Mouse (Mus musculus) spleen, adult 2 months (tissue): Measurements from ENCODE around the gene Cox4i2.

Experiments used
- CTCF ChIP-seq: fragments of 200-500 bp; IDR thresholded peaks from 2 replicates; pipeline ENCODE4 v1.5.1; 2011; ENCODE audit warnings: mild to moderate bottlenecking, inconsistent platforms; ENCODE audit not compliant: insufficient read depth, insufficient read length, insufficient replicate concordance; ENCODE audit errors: extremely low read depth
- POLR2A ChIP-seq: fragments of 200-500 bp; IDR thresholded peaks from 2 replicates; pipeline ENCODE4 v1.6.1; 2011; ENCODE audit warnings: low read depth, low read length, inconsistent platforms

- TF ChIP-seq CTCF (no peak), POLR2A (no peak)
Measured at GRCm38 (mm10) chr2:152733201-152733600, 20.8 kb upstream of the Cox4i2 start.
